Mouse (Mus musculus): ENCODE results near the gene Ddx47. TPM values are rescaled to one million over a fixed set of nuclear protein-coding genes. Genes with fewer than 3 reads are reported as not detected.

The Ddx47 gene
- total RNA-seq, 4 experiments from 2014 or later = 23.7 to 25.3 (median 24.7) TPM

DNA sequence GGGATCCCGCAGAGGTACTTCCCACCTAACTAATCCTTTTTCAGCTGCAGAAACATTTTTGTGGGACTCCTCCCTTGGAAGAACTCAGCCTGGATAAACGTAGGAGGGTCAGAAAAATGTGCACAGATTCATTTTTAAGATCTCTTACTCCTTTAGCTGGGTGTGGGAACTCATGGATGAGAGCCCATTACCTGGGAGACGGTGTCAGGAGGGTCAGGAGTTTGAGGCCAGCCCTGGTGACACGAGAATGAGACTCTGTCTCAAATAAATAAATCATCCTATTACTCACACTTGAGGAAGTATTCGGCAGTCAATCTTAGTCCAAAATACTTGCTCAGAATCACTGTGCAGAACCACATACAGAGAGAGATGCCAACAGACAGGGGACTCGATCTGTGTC lies 58.4 kb downstream of the Ddx47 start:
- DNase-seq (ENCODE audit: low spot score in 2 of 2) = no peak

DNA sequence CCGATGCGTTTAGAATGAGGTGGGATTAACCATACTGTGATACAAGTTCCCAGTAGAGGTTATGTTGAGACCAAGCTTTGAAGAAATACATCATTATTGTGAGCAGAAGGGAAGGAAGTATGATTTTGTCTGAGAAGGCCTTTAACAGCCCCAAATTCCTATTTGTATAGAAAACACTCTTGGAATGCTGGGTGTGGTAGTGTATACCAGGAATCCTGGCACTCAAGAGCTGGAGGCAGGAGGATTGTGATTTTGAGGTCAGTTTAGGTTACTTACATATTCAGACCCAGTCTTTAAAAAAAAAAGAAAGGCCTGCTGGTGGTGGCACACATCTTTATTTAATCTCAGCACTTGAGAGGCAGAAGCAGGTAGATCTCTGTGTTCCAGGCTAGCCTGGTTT lies 58.9 kb downstream of the Ddx47 start:
- DNase-seq (ENCODE audit: low spot score in 2 of 2) = no peak

Other genes with a start within 250 kb of the Ddx47 start
- 10 to 100 TPM; 14.4 to 18.5 (median 15.8) TPM for gene Dusp16, start 219.0 kb upstream of the Ddx47 start, total RNA-seq (2022)
- gene Crebl2, start 181.5 kb upstream of the Ddx47 start, total RNA-seq (2022) = 10 to 100 TPM; 11.1 to 14.2 (median 12.4) TPM
- gene Gpr19, start 113.0 kb upstream of the Ddx47 start, total RNA-seq (2022) = 1 to 10 TPM; 3.6 to 5.4 (median 4.7) TPM
- 10 to 100 TPM; 30.9 to 37.5 (median 33.1) TPM for gene Cdkn1b, start 91.2 kb upstream of the Ddx47 start, total RNA-seq (2022)
- 1 to 10 TPM; 1.0 to 1.7 (median 1.4) TPM for gene Apold1, start 29.9 kb upstream of the Ddx47 start, total RNA-seq (2022)
- gene Gprc5a, start 54.0 kb downstream of the Ddx47 start, total RNA-seq (2022) = under 1 TPM; 0.13 to 0.73 (median 0.27) TPM
- not detected for gene Gprc5d, start 106.7 kb downstream of the Ddx47 start, total RNA-seq (2022)
- gene Fam234b, start 186.4 kb downstream of the Ddx47 start, total RNA-seq (2022) = 1 to 10 TPM; 3.0 to 3.6 (median 3.3) TPM
- 10 to 100 TPM in 2 of 4 experiments, 1 to 10 TPM in 2; 4.3 to 13.2 (median 9.9) TPM for gene Hebp1, start 186.4 kb downstream of the Ddx47 start, total RNA-seq (2022)
- not detected for gene Gsg1, start 242.7 kb downstream of the Ddx47 start, total RNA-seq (2022)